Mouse (Mus musculus): ENCODE measurements around the gene Cacna2d4. TPM values are rescaled to one million over a fixed set of nuclear protein-coding genes. Genes with fewer than 3 reads are reported as not detected.
"Not testable (repeated sequence)": the region's sequence is repeated elsewhere in the genome, so short reads cannot be mapped to it uniquely, and the experiment has no call there.

Gene Cacna2d4
- polyA plus RNA-seq, 1 experiment from 2014 or later = 0.03 TPM

GRCm38 (mm10) chr6:119204915-119205314, 31.4 kb upstream of the Cacna2d4 start:
- H3K9me3 ChIP-seq (ENCODE audit: low read depth, low read length) = no peaks in the 10 kb centered on the region
- no peaks in the 10 kb centered on the region for H3K27me3 ChIP-seq (ENCODE audit: insufficient read depth, low read length)
- ATAC-seq (ENCODE audit: insufficient read depth) = no peak
- no peak for TF ChIP-seq CTCF (IDR thresholded peaks at IDR 0.05; ENCODE audit: low read depth)
- 75% methylated on average over 3 of the region's 3 CpGs for WGBS
- no peak for DNase-seq
- H3K36me3 ChIP-seq (ENCODE audit: insufficient read depth) = no peaks in the 10 kb centered on the region
- H3K9ac ChIP-seq = no peak overlapping the region
- no peaks in the 10 kb centered on the region for H3K4me1 ChIP-seq (ENCODE audit: insufficient read depth)
- no peak overlapping the region for H3K4me3 ChIP-seq (ENCODE audit: low read depth, low read length)
- no peak overlapping the region for H3K27ac ChIP-seq (ENCODE audit: low read depth)
- no peak overlapping the region for H3K4me2 ChIP-seq

- not testable (repeated sequence) for H3K4me2 ChIP-seq; H3K9ac ChIP-seq; H3K27ac ChIP-seq (ENCODE audit: low read depth); H3K27me3 ChIP-seq (ENCODE audit: insufficient read depth, low read length); H3K9me3 ChIP-seq (ENCODE audit: low read depth, low read length); H3K36me3 ChIP-seq (ENCODE audit: insufficient read depth); H3K4me3 ChIP-seq (ENCODE audit: low read depth, low read length); ATAC-seq (ENCODE audit: insufficient read depth); DNase-seq; H3K4me1 ChIP-seq (ENCODE audit: insufficient read depth)
- 82% methylated on average over 7 of the region's 7 CpGs for WGBS
These were observed 30.3 kb upstream of the Cacna2d4 start for GRCm38 (mm10) chr6:119206006-119206405.

GRCm38 (mm10) chr6:119213375-119213774, 23.0 kb upstream of the Cacna2d4 start:
- Histone ChIP-seq H3K4me2 (no peak overlapping the region), H3K27me3 (ENCODE audit: insufficient read depth, low read length) (no peaks in the 10 kb centered on the region), H3K27ac (ENCODE audit: low read depth) (no peak overlapping the region), H3K36me3 (ENCODE audit: insufficient read depth) (peaks cover 22% of the 10 kb centered on the region; the same call in 1 of the 2 replicates), H3K4me1 (ENCODE audit: insufficient read depth) (no peaks in the 10 kb centered on the region), H3K9me3 (ENCODE audit: low read depth, low read length) (no peaks in the 10 kb centered on the region), H3K4me3 (ENCODE audit: low read depth, low read length) (no peak overlapping the region), H3K9ac (no peak overlapping the region)
- DNase-seq (no peak), ATAC-seq (ENCODE audit: insufficient read depth) (no peak)
- no peak for TF ChIP-seq CTCF (IDR thresholded peaks at IDR 0.05; ENCODE audit: low read depth)
- WGBS = 76% methylated on average over 5 of the region's 5 CpGs

GRCm38 (mm10) chr6:119214190-119214589, 22.1 kb upstream of the Cacna2d4 start:
- H3K4me1 ChIP-seq (ENCODE audit: insufficient read depth) = no peaks in the 10 kb centered on the region
- 71% methylated on average over 6 of the region's 6 CpGs for WGBS

GRCm38 (mm10) chr6:119215040-119215613, 21.2 kb upstream of the Cacna2d4 start:
- DNase-seq (no peak), ATAC-seq (ENCODE audit: insufficient read depth) (no peak)
- Histone ChIP-seq H3K9ac (no peak overlapping the region), H3K4me3 (ENCODE audit: low read depth, low read length) (no peak overlapping the region), H3K9me3 (ENCODE audit: low read depth, low read length) (no peaks in the 10 kb centered on the region), H3K4me1 (ENCODE audit: insufficient read depth) (no peaks in the 10 kb centered on the region), H3K4me2 (no peak overlapping the region), H3K36me3 (ENCODE audit: insufficient read depth) (peaks cover 22% of the 10 kb centered on the region; the same call in 1 of the 2 replicates), H3K27me3 (ENCODE audit: insufficient read depth, low read length) (no peaks in the 10 kb centered on the region), H3K27ac (ENCODE audit: low read depth) (no peak overlapping the region)
- 82% methylated on average over 10 of the region's 10 CpGs for WGBS
- TF ChIP-seq CTCF (IDR thresholded peaks at IDR 0.05; ENCODE audit: low read depth) = no peak

More at GRCm38 (mm10) chr6:119214190-119214589, 22.1 kb upstream of the Cacna2d4 start:
- H3K27ac ChIP-seq (ENCODE audit: low read depth) = no peak overlapping the region
- ATAC-seq (ENCODE audit: insufficient read depth) (no peak), DNase-seq (no peak)
- H3K27me3 ChIP-seq (ENCODE audit: insufficient read depth, low read length) = no peaks in the 10 kb centered on the region
- no peak overlapping the region for H3K9ac ChIP-seq
- TF ChIP-seq CTCF (IDR thresholded peaks at IDR 0.05; ENCODE audit: low read depth) = no peak
- H3K9me3 ChIP-seq (ENCODE audit: low read depth, low read length) = no peaks in the 10 kb centered on the region
- H3K36me3 ChIP-seq (ENCODE audit: insufficient read depth) = peaks cover 22% of the 10 kb centered on the region; the same call in 1 of the 2 replicates
- no peak overlapping the region for H3K4me3 ChIP-seq (ENCODE audit: low read depth, low read length)
- no peak overlapping the region for H3K4me2 ChIP-seq

GRCm38 (mm10) chr6:119217661-119218060, 18.7 kb upstream of the Cacna2d4 start:
- Histone ChIP-seq H3K27me3 (ENCODE audit: insufficient read depth, low read length) (no peaks in the 10 kb centered on the region), H3K27ac (ENCODE audit: low read depth) (no peak overlapping the region), H3K9ac (no peak overlapping the region; the same call in 1 of the 2 replicates), H3K9me3 (ENCODE audit: low read depth, low read length) (no peaks in the 10 kb centered on the region), H3K4me2 (no peak overlapping the region), H3K4me3 (ENCODE audit: low read depth, low read length) (no peak overlapping the region), H3K36me3 (ENCODE audit: insufficient read depth) (peaks cover 26% of the 10 kb centered on the region; the same call in 1 of the 2 replicates), H3K4me1 (ENCODE audit: insufficient read depth) (no peaks in the 10 kb centered on the region)
- ATAC-seq (ENCODE audit: insufficient read depth) (no peak), DNase-seq (no peak)
- TF ChIP-seq CTCF (IDR thresholded peaks at IDR 0.05; ENCODE audit: low read depth) = no peak
- WGBS = 50% methylated on average over 4 of the region's 4 CpGs

- Histone ChIP-seq H3K36me3 (ENCODE audit: insufficient read depth) (peaks cover 21% of the 10 kb centered on the region; the same call in 1 of the 2 replicates), H3K4me1 (ENCODE audit: insufficient read depth) (no peaks in the 10 kb centered on the region), H3K9ac (no peak overlapping the region), H3K9me3 (ENCODE audit: low read depth, low read length) (no peaks in the 10 kb centered on the region), H3K4me3 (ENCODE audit: low read depth, low read length) (no peak overlapping the region), H3K4me2 (no peak overlapping the region), H3K27me3 (ENCODE audit: insufficient read depth, low read length) (no peaks in the 10 kb centered on the region), H3K27ac (ENCODE audit: low read depth) (no peak overlapping the region)
- ATAC-seq (ENCODE audit: insufficient read depth) (no peak), DNase-seq (no peak)
- no peak for TF ChIP-seq CTCF (IDR thresholded peaks at IDR 0.05; ENCODE audit: low read depth)
- WGBS = 77% methylated on average over 5 of the region's 5 CpGs
These were observed 17.7 kb upstream of the Cacna2d4 start for GRCm38 (mm10) chr6:119218591-119218990.

All from lung, embryonic 14.5 days (tissue).